Comparison of ENCODE assay signal across 9 mouse cellular contexts in the genomic region with DNA sequence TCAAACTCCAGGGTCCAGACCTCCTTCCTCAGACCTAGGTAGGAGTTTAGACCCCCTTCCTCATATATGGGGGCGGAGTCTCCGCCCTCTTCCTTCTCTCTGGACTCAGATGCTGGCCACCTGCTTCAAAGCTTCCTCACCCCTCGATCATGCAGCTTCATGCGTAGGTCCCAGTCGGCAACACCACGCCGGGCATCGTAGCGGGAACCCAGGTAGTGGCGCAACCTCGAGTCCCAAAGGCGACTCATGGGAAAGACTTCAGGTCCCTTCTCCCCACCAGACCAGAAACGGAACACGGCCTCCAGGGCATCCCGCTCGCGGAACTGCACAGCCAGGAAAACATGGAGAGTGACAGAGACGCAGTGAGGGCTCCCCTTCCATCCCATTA. TPM values are rescaled to one million over a fixed set of nuclear protein-coding genes. Genes with fewer than 3 reads are reported as not detected.
DNase-seq lines count a peak whose midpoint lies in the region; ATAC-seq and TF ChIP-seq lines count a peak whose summit lies in the region.
"Had no signal": no experiment of that assay in that cellular context is flagged by ENCODE, and none has a peak within 500 bp of the region (broad histone marks: within the 10 kb centered on the region; RNA-seq: fewer than 3 reads in every experiment).

No protein-coding gene starts in this region.

- 45% methylated on average over 18 of the region's 18 CpGs for WGBS in heart, embryonic 10.5 days
- WGBS in hindbrain, embryonic 13.5 days = 51% methylated on average over 18 of the region's 18 CpGs
- WGBS in midbrain, embryonic 10.5 days = 43% methylated on average over 18 of the region's 18 CpGs

- in situ Hi-C loops in ES-E14 (cut with MboI; ENCODE audit: low sequenced_read_pairs in 2 of 2, unreplicated experiment in 2 of 2) = no loop called here

- DNase-seq in heart, embryonic 10.5 days (ENCODE audit: low spot score) = no peak
- no peak for DNase-seq in heart, postnatal 14 days
- no peak for DNase-seq in ES-E14 (ENCODE audit: low read depth, low spot score)
- DNase-seq in midbrain, embryonic 10.5 days (ENCODE audit: low spot score) = no peak
- DNase-seq in gastrocnemius, adult 2 months = no peak
- no peak for DNase-seq in MN1 (ENCODE audit: low spot score)
- no peak for DNase-seq in right cerebral cortex, postnatal 36 days (ENCODE audit: low spot score in 2 of 2)
- DNase-seq: adrenal gland, postnatal 14 days had no signal

- peaks cover 29% of the 10 kb centered on the region; the same call in 1 of the 2 replicates for H3K27me3 ChIP-seq in heart, embryonic 10.5 days (ENCODE audit: insufficient read depth, poor library complexity, severe bottlenecking)
- peaks cover 30% of the 10 kb centered on the region for H3K27me3 ChIP-seq in hindbrain, embryonic 13.5 days
- peaks cover 52% of the 10 kb centered on the region for H3K27me3 ChIP-seq in midbrain, embryonic 10.5 days (ENCODE audit: low read depth, poor library complexity, severe bottlenecking)

- intact Hi-C loops in heart, postnatal 14 days (cut with DNase I) = loop anchor here (2.0 kb wide), 2 partner anchors 46 to 96 kb away; no protein-coding TSS in a partner anchor
- intact Hi-C loops in gastrocnemius, adult 2 months (cut with DNase I) = no loop called here

- no peaks in the 10 kb centered on the region for H3K36me3 ChIP-seq in heart, embryonic 10.5 days
- H3K36me3 ChIP-seq in ES-E14 (ENCODE audit: control insufficient read depth, insufficient read depth, low read length, poor library complexity, severe bottlenecking) = no peaks in the 10 kb centered on the region
- H3K36me3 ChIP-seq in hindbrain, embryonic 13.5 days = no peaks in the 10 kb centered on the region
- no peaks in the 10 kb centered on the region for H3K36me3 ChIP-seq in midbrain, embryonic 10.5 days

- peaks cover 29% of the 10 kb centered on the region for H3K4me1 ChIP-seq in heart, embryonic 10.5 days
- H3K4me1 ChIP-seq in ES-E14 (ENCODE audit: control insufficient read depth in 2 of 2, insufficient read depth in 2 of 2, low read length in 2 of 2, poor library complexity in 1 of 2) = peaks cover 3 to 21% of the 10 kb centered on the region in 2 experiments; a peak in 1 of 4 replicates
- H3K4me1 ChIP-seq in hindbrain, embryonic 13.5 days (replicated peaks) = peaks cover 15% of the 10 kb centered on the region
- peaks cover 32% of the 10 kb centered on the region for H3K4me1 ChIP-seq in midbrain, embryonic 10.5 days

- peak overlapping the region; percentile 53 for H3K4me3 ChIP-seq in heart, embryonic 10.5 days
- H3K4me3 ChIP-seq in ES-E14 (ENCODE audit: insufficient read depth in 1 of 2, low read depth in 1 of 2, low read length in 2 of 2, poor library complexity in 1 of 2, severe bottlenecking in 1 of 2) = peak overlapping the region; percentile 51 to 52
- peak overlapping the region; percentile 29; the same call in 1 of the 2 replicates for H3K4me3 ChIP-seq in hindbrain, embryonic 13.5 days
- peak overlapping the region; percentile 50; the same call in 1 of the 2 replicates for H3K4me3 ChIP-seq in midbrain, embryonic 10.5 days
- no peak overlapping the region for H3K4me3 ChIP-seq in gastrocnemius, adult 2 months

- no peaks in the 10 kb centered on the region; the same call in 1 of the 2 replicates for H3K9me3 ChIP-seq in heart, embryonic 10.5 days
- H3K9me3 ChIP-seq in ES-E14 (ENCODE audit: control insufficient read depth, insufficient read depth, low read depth, low read length) = no peaks in the 10 kb centered on the region
- no peaks in the 10 kb centered on the region for H3K9me3 ChIP-seq in hindbrain, embryonic 13.5 days
- H3K9me3 ChIP-seq in midbrain, embryonic 10.5 days (replicated peaks) = 0 out of 2 replicates have a peak, but pooled peaks cover 3% of the 10 kb centered on the region

- TF ChIP-seq CTCF in gastrocnemius, adult 2 months (IDR thresholded peaks at IDR 0.05) = no peak

- ATAC-seq in hindbrain, embryonic 13.5 days (ENCODE audit: low FRiP score) = peak; percentile 5

- peak overlapping the region; percentile 65 for H3K9ac ChIP-seq in ES-E14 (ENCODE audit: insufficient read depth, low read depth, low read length, poor library complexity, severe bottlenecking)
- H3K9ac ChIP-seq in hindbrain, embryonic 13.5 days = peak overlapping the region; percentile 62; the same call in 1 of the 2 replicates

- H3K27ac ChIP-seq in heart, embryonic 10.5 days = no peak overlapping the region
- no peak overlapping the region for H3K27ac ChIP-seq in ES-E14 (ENCODE audit: insufficient read depth, low read depth, low read length, poor library complexity, severe bottlenecking)
- H3K27ac ChIP-seq in hindbrain, embryonic 13.5 days = no peak overlapping the region
- H3K27ac ChIP-seq in midbrain, embryonic 10.5 days (replicated peaks) = no peak overlapping the region
- H3K27ac ChIP-seq in gastrocnemius, adult 2 months = no peak overlapping the region

- H3K4me2 ChIP-seq in hindbrain, embryonic 13.5 days = peak overlapping the region; percentile 51

TF ChIP-seq in ES-E14, 5 proteins besides CTCF, POLR2A, EP300 and RAD21:
- TF ChIP-seq MAFK (IDR thresholded peaks at IDR 0.05; ENCODE audit: insufficient read depth, low read depth, low read length) (no peak), ZC3H11A (IDR thresholded peaks at IDR 0.05; ENCODE audit: borderline replicate concordance, low read depth, low read length) (no peak), CHD2 (IDR thresholded peaks at IDR 0.05; ENCODE audit: low read depth, low read length) (no peak), ZNF384 (IDR thresholded peaks at IDR 0.05; ENCODE audit: low read depth, low read length) (no peak), HCFC1 (IDR thresholded peaks at IDR 0.05; ENCODE audit: borderline replicate concordance, insufficient read depth, low read length) (no peak)

RNA-seq across cellular contexts. Expression of a gene that starts 3.3 kb away (rescaled TPM):
- polyA plus RNA-seq in heart, embryonic 10.5 days (2016; fragmentation: Nextera tagmentation; extraction: Ambion mirVana) = 960 and 1,463 TPM in 2 replicates
- total RNA-seq in heart, postnatal 14 days (2021) = 1,000 to 10,000 TPM; 7,272 to 7,308 TPM
- total RNA-seq in ES-E14 (2012; rRNA removed) = 7.8 and 17.9 TPM in 2 replicates
- polyA plus RNA-seq in hindbrain, embryonic 13.5 days (2015; fragmentation: Nextera tagmentation; extraction: Ambion mirVana) = 3.8 and 3.9 TPM in 2 replicates
- polyA plus RNA-seq in midbrain, embryonic 10.5 days (2016; fragmentation: Nextera tagmentation; extraction: Ambion mirVana) = 2.0 and 2.3 TPM in 2 replicates
- under 1 TPM in 1 of 2 experiments, not detected in 1; 0.41 TPM for total RNA-seq in gastrocnemius, adult 2 months (2021)

RNA-seq across cellular contexts. Expression of a gene that starts 5.0 kb away (rescaled TPM):
- 0.63 and 0.65 TPM in 2 replicates for polyA plus RNA-seq in heart, embryonic 10.5 days (2016; fragmentation: Nextera tagmentation; extraction: Ambion mirVana)
- 1 to 10 TPM; 1.8 to 1.9 TPM for total RNA-seq in heart, postnatal 14 days (2021)
- total RNA-seq in ES-E14 (2012; rRNA removed) = 3.1 and 6.3 TPM in 2 replicates
- 2.0 and 2.8 TPM in 2 replicates for polyA plus RNA-seq in hindbrain, embryonic 13.5 days (2015; fragmentation: Nextera tagmentation; extraction: Ambion mirVana)
- polyA plus RNA-seq in midbrain, embryonic 10.5 days (2016; fragmentation: Nextera tagmentation; extraction: Ambion mirVana) = 1.8 and 2.2 TPM in 2 replicates
- not detected for total RNA-seq in gastrocnemius, adult 2 months (2021)

RNA-seq across cellular contexts. Expression of a gene that starts 11.1 kb away (rescaled TPM):
- 97.0 and 167 TPM in 2 replicates for polyA plus RNA-seq in heart, embryonic 10.5 days (2016; fragmentation: Nextera tagmentation; extraction: Ambion mirVana)
- total RNA-seq in heart, postnatal 14 days (2021) = 10 to 100 TPM; 25.4 to 33.6 TPM
- 6.3 and 8.4 TPM in 2 replicates for total RNA-seq in ES-E14 (2012; rRNA removed)
- polyA plus RNA-seq in hindbrain, embryonic 13.5 days (2015; fragmentation: Nextera tagmentation; extraction: Ambion mirVana) = 7.4 and 7.5 TPM in 2 replicates
- polyA plus RNA-seq in midbrain, embryonic 10.5 days (2016; fragmentation: Nextera tagmentation; extraction: Ambion mirVana) = 4.7 and 6.0 TPM in 2 replicates
- 1,000 to 10,000 TPM in 1 of 2 experiments, 100 to 1,000 TPM in 1; 398 to 1,232 TPM for total RNA-seq in gastrocnemius, adult 2 months (2021)

RNA-seq across cellular contexts. Expression of a gene that starts 20.0 kb away (rescaled TPM):
- polyA plus RNA-seq in heart, embryonic 10.5 days (2016; fragmentation: Nextera tagmentation; extraction: Ambion mirVana) = 1.0 and 2.8 TPM in 2 replicates
- total RNA-seq in heart, postnatal 14 days (2021) = 1 to 10 TPM; 1.4 to 1.9 TPM
- 3.0 and 8.7 TPM in 2 replicates for total RNA-seq in ES-E14 (2012; rRNA removed)
- 78.7 and 82.6 TPM in 2 replicates for polyA plus RNA-seq in hindbrain, embryonic 13.5 days (2015; fragmentation: Nextera tagmentation; extraction: Ambion mirVana)
- 5.0 and 9.8 TPM in 2 replicates for polyA plus RNA-seq in midbrain, embryonic 10.5 days (2016; fragmentation: Nextera tagmentation; extraction: Ambion mirVana)
- not detected for total RNA-seq in gastrocnemius, adult 2 months (2021)

RNA-seq across cellular contexts. Expression of a gene that starts 25.8 kb away (rescaled TPM):
- polyA plus RNA-seq in heart, embryonic 10.5 days (2016; fragmentation: Nextera tagmentation; extraction: Ambion mirVana) = 30.9 and 46.0 TPM in 2 replicates
- total RNA-seq in heart, postnatal 14 days (2021) = 10 to 100 TPM; 76.0 to 82.1 TPM
- 83.2 and 126 TPM in 2 replicates for total RNA-seq in ES-E14 (2012; rRNA removed)
- polyA plus RNA-seq in hindbrain, embryonic 13.5 days (2015; fragmentation: Nextera tagmentation; extraction: Ambion mirVana) = 39.6 and 49.7 TPM in 2 replicates
- 33.5 and 40.4 TPM in 2 replicates for polyA plus RNA-seq in midbrain, embryonic 10.5 days (2016; fragmentation: Nextera tagmentation; extraction: Ambion mirVana)
- total RNA-seq in gastrocnemius, adult 2 months (2021) = 10 to 100 TPM; 17.8 to 24.8 TPM

Comparison
In these comparisons a context has a peak if more than half of its experiments do, and no peak if none do; other contexts are left out.
1. RNA of a gene that starts 3.3 kb away (total RNA-seq): 7,272 to 7,308 TPM in heart, postnatal 14 days; 7.8 to 17.9 TPM in ES-E14 and 0.41 TPM in gastrocnemius, adult 2 months; every median in the first group is over 100 times any median in the second.
2. RNA of a gene that starts 11.1 kb away (total RNA-seq): 398 to 1,232 TPM in gastrocnemius, adult 2 months; 25.4 to 33.6 TPM in heart, postnatal 14 days and 6.3 to 8.4 TPM in ES-E14; every median in the first group is over 10 times any median in the second.